Comparison of ENCODE assay signal across 8 mouse cellular contexts in genomic region chr5:110176362-110177020, GRCm38 (mm10). TPM values are rescaled to one million over a fixed set of nuclear protein-coding genes. Genes with fewer than 3 reads are reported as not detected.
DNase-seq lines count a peak whose midpoint lies in the region; ATAC-seq and TF ChIP-seq lines count a peak whose summit lies in the region.

Gene Golga3 (plus strand): TSS chr5:110176701.

- no peaks in the 10 kb centered on the region for H3K4me1 ChIP-seq in ES-Bruce4 (ENCODE audit: control insufficient read depth, insufficient read depth, low read length)
- peaks cover 14% of the 10 kb centered on the region for H3K4me1 ChIP-seq in forebrain, embryonic 13.5 days
- H3K4me1 ChIP-seq in liver, postnatal 0 days (ENCODE audit: insufficient read depth), result peaks cover 17% of the 10 kb centered on the region
- peaks cover 9% of the 10 kb centered on the region for H3K4me1 ChIP-seq in neural tube, embryonic 14.5 days (ENCODE audit: control insufficient read depth, insufficient read depth, low read length)

- TF ChIP-seq CTCF in ES-Bruce4 (IDR thresholded peaks at IDR 0.05; ENCODE audit: low read depth, low read length), result no peak
- no peak for TF ChIP-seq CTCF in liver, postnatal 0 days (IDR thresholded peaks at IDR 0.05; ENCODE audit: low read depth)

- H3K27me3 ChIP-seq in ES-Bruce4 (ENCODE audit: control insufficient read depth, insufficient read depth, low read length, poor library complexity, severe bottlenecking), result no peaks in the 10 kb centered on the region
- no peaks in the 10 kb centered on the region for H3K27me3 ChIP-seq in forebrain, embryonic 13.5 days
- H3K27me3 ChIP-seq in liver, postnatal 0 days (ENCODE audit: insufficient read depth, low read length), result no peaks in the 10 kb centered on the region
- H3K27me3 ChIP-seq in neural tube, embryonic 14.5 days (ENCODE audit: control insufficient read depth, insufficient read depth, low read length), result no peaks in the 10 kb centered on the region

- peak within 1 kb of the TSS; percentile 91 for H3K4me2 ChIP-seq in forebrain, embryonic 13.5 days
- H3K4me2 ChIP-seq in liver, postnatal 0 days (ENCODE audit: low read depth, low read length), result peak within 1 kb of the TSS; percentile 90
- peak within 1 kb of the TSS; percentile 85 for H3K4me2 ChIP-seq in neural tube, embryonic 14.5 days (ENCODE audit: low read depth, low read length)

- DNase-seq in heart, postnatal 10 days, result peak; percentile 94 to 95
- peak; percentile 78 for DNase-seq in large intestine, adult 2 months (ENCODE audit: low read depth, low spot score)
- DNase-seq in liver, postnatal 0 days, result peak; percentile 96
- DNase-seq in testis, postnatal 10 days (ENCODE audit: low spot score), result peak; percentile 96

- no peak within 1 kb of the TSS for H3K27ac ChIP-seq in ES-Bruce4 (ENCODE audit: insufficient read depth, low read length)
- peak within 1 kb of the TSS; percentile 66 for H3K27ac ChIP-seq in forebrain, embryonic 13.5 days
- H3K27ac ChIP-seq in liver, postnatal 0 days (ENCODE audit: low read depth), result peak within 1 kb of the TSS; percentile 86
- peak within 1 kb of the TSS; percentile 76 for H3K27ac ChIP-seq in neural tube, embryonic 14.5 days (ENCODE audit: low read depth, low read length)

- peak; percentile 92 for ATAC-seq in cerebellum, adult (ENCODE audit: insufficient number of reproducible peaks, low FRiP score, low TSS enrichment)
- ATAC-seq in forebrain, embryonic 13.5 days, result peak; percentile 99
- ATAC-seq in liver, postnatal 0 days, result peak; percentile 98
- peak; percentile 99 for ATAC-seq in neural tube, embryonic 14.5 days (ENCODE audit: low read depth)

- intact Hi-C loops in heart, postnatal 10 days (cut with DNase I), result loop anchor here (1.0 to 5.0 kb wide), 2 partner anchors 39 to 91 kb away; partner anchors contain the start of gene Pgam5

- under 1% methylated on average over 41 of the region's 41 CpGs for WGBS in forebrain, embryonic 13.5 days
- WGBS in large intestine, adult 2 months, result under 1% methylated on average over 41 of the region's 41 CpGs
- WGBS in liver, postnatal 0 days (ENCODE audit: insufficient replicate concordance), result under 1% methylated on average over 41 of the region's 41 CpGs
- WGBS in neural tube, embryonic 14.5 days, result under 1% methylated on average over 41 of the region's 41 CpGs

- no peak for TF ChIP-seq POLR2A in ES-Bruce4 (IDR thresholded peaks at IDR 0.05; ENCODE audit: insufficient read depth, low read length)

- no peaks in the 10 kb centered on the region for H3K36me3 ChIP-seq in ES-Bruce4 (ENCODE audit: control insufficient read depth, insufficient read depth, low read length, poor library complexity, severe bottlenecking)
- peaks cover 11% of the 10 kb centered on the region for H3K36me3 ChIP-seq in forebrain, embryonic 13.5 days (ENCODE audit: poor library complexity, severe bottlenecking)
- H3K36me3 ChIP-seq in liver, postnatal 0 days (replicated peaks; ENCODE audit: insufficient read depth, low read length), result peaks cover under 1% of the 10 kb centered on the region; the same call in 1 of the 2 replicates
- peaks cover 7% of the 10 kb centered on the region; the same call in 1 of the 2 replicates for H3K36me3 ChIP-seq in neural tube, embryonic 14.5 days (ENCODE audit: control insufficient read depth, insufficient read depth, low read length)

- H3K4me3 ChIP-seq in ES-Bruce4 (ENCODE audit: low read depth, low read length), result peak within 1 kb of the TSS; percentile 80
- peak within 1 kb of the TSS; percentile 95 for H3K4me3 ChIP-seq in forebrain, embryonic 13.5 days
- peak within 1 kb of the TSS; percentile 98 for H3K4me3 ChIP-seq in liver, postnatal 0 days (ENCODE audit: low read depth, low read length)
- peak within 1 kb of the TSS; percentile 98 for H3K4me3 ChIP-seq in neural tube, embryonic 14.5 days (ENCODE audit: low read depth, low read length)

- 0 out of 2 replicates have a peak, but pooled peaks have one; percentile 33 for TF ChIP-seq EP300 in ES-Bruce4 (IDR thresholded peaks at IDR 0.05; ENCODE audit: insufficient read depth, low read depth, low read length)
- TF ChIP-seq EP300 in liver, postnatal 0 days (IDR thresholded peaks at IDR 0.05; ENCODE audit: low read depth), result peak; percentile 67

- H3K9me3 ChIP-seq in ES-Bruce4 (replicated peaks; ENCODE audit: control insufficient read depth, insufficient read depth, low read length, poor library complexity, severe bottlenecking), result no peaks in the 10 kb centered on the region
- no peaks in the 10 kb centered on the region for H3K9me3 ChIP-seq in forebrain, embryonic 13.5 days (replicated peaks)
- H3K9me3 ChIP-seq in liver, postnatal 0 days (ENCODE audit: low read length), result no peaks in the 10 kb centered on the region
- H3K9me3 ChIP-seq in neural tube, embryonic 14.5 days (ENCODE audit: control insufficient read depth, low read length), result no peaks in the 10 kb centered on the region

- H3K9ac ChIP-seq in ES-Bruce4 (ENCODE audit: low read depth, poor library complexity, severe bottlenecking), result peak within 1 kb of the TSS; percentile 42
- H3K9ac ChIP-seq in forebrain, embryonic 13.5 days, result peak within 1 kb of the TSS; percentile 87
- peak within 1 kb of the TSS; percentile 94 for H3K9ac ChIP-seq in liver, postnatal 0 days (replicated peaks)
- peak within 1 kb of the TSS; percentile 82 for H3K9ac ChIP-seq in neural tube, embryonic 14.5 days (replicated peaks; ENCODE audit: low read depth, low read length)

RNA-seq across cellular contexts. Expression of gene Golga3, which starts in this region (rescaled TPM):
- 22.7 and 27.7 TPM in 2 replicates for polyA plus RNA-seq in ES-Bruce4 (2011; ENCODE audit: insufficient read depth, insufficient read length, low read depth, missing spikeins)
- polyA plus RNA-seq in forebrain, embryonic 13.5 days (2015; fragmentation: Nextera tagmentation; extraction: Ambion mirVana), result 18.7 and 20.1 TPM in 2 replicates
- 10 to 100 TPM; 35.3 to 39.5 TPM for total RNA-seq in heart, postnatal 10 days (2021)
- 4.7 and 8.6 TPM in 2 replicates for polyA plus RNA-seq in large intestine, adult 2 months (2012; rRNA removed)
- polyA plus RNA-seq in liver, postnatal 0 days (2015; fragmentation: Nextera tagmentation; extraction: Ambion mirVana), result 3.5 and 4.1 TPM in 2 replicates
- 30.4 and 31.5 TPM in 2 replicates for polyA plus RNA-seq in neural tube, embryonic 14.5 days (2014; fragmentation: Nextera tagmentation; extraction: Ambion mirVana)

Comparison
In these comparisons a context has a peak if more than half of its experiments do, and no peak if none do; other contexts are left out.
1. H3K9ac ChIP-seq: peak in every context shown above with its lines; median percentile 94 in liver, postnatal 0 days; 87 in forebrain, embryonic 13.5 days; 82 in neural tube, embryonic 14.5 days; 42 in ES-Bruce4.